Mouse (Mus musculus): ENCODE results near the gene Hist1h2bj. TPM values are rescaled to one million over a fixed set of nuclear protein-coding genes. Genes with fewer than 3 reads are reported as not detected.
"Not testable (repeated sequence)": the region's sequence is repeated elsewhere in the genome, so short reads cannot be mapped to it uniquely, and the experiment has no call there.

The Hist1h2bj gene
- polyA plus RNA-seq, 1 experiment from 2014 or later, result 4.1 TPM

- no peak overlapping the region for H3K27ac ChIP-seq (ENCODE audit: low read depth, low read length)
- no peaks in the 10 kb centered on the region for H3K36me3 ChIP-seq (ENCODE audit: control insufficient read depth, insufficient read depth)
- H3K4me2 ChIP-seq (replicated peaks; ENCODE audit: low read depth), result no peak overlapping the region
- H3K9ac ChIP-seq (ENCODE audit: low read depth, low read length), result no peak overlapping the region
- 0 out of 2 replicates have a peak, but pooled peaks cover 5% of the 10 kb centered on the region for H3K4me1 ChIP-seq (replicated peaks; ENCODE audit: control insufficient read depth, insufficient read depth, low read length)
- no peak for TF ChIP-seq CTCF (IDR thresholded peaks at IDR 0.05; ENCODE audit: low read depth)
- 56% methylated on average over 2 of the region's 2 CpGs for WGBS
- H3K4me3 ChIP-seq (ENCODE audit: low read depth, low read length), result no peak overlapping the region
- H3K27me3 ChIP-seq (replicated peaks; ENCODE audit: control insufficient read depth, insufficient read depth, low read length), result no peaks in the 10 kb centered on the region
- no peaks in the 10 kb centered on the region for H3K9me3 ChIP-seq (ENCODE audit: control insufficient read depth)
- ATAC-seq, result no peak
These were observed 5.6 kb upstream of the Hist1h2bj start for GRCm38 (mm10) chr13:22037415-22037814.

DNA sequence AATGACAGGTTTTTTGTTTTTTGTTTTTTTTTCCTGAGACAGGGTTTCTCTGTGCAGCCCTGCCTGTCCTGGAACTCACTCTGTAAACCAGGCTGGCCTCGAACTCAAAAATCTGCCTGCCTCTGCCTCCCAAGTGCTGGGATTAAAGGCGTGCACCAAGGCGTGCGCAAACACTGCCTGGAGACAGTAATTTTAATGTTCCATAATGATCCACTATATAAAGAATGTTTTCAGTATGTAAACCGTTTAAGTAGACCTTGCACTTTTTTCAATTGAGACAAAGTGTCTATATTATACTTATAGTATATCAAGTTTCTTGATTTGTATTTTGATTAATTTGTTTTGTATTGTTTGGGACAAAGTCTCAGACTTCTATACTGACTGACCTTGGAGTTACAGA is 3.6 kb upstream of the Hist1h2bj start:
- Histone ChIP-seq H3K27me3 (replicated peaks; ENCODE audit: control insufficient read depth, insufficient read depth, low read length) (no peaks in the 10 kb centered on the region), H3K36me3 (ENCODE audit: control insufficient read depth, insufficient read depth) (no peaks in the 10 kb centered on the region), H3K27ac (ENCODE audit: low read depth, low read length) (no peak overlapping the region), H3K4me3 (ENCODE audit: low read depth, low read length) (no peak overlapping the region), H3K9me3 (ENCODE audit: control insufficient read depth) (no peaks in the 10 kb centered on the region), H3K4me2 (replicated peaks; ENCODE audit: low read depth) (no peak overlapping the region), H3K4me1 (replicated peaks; ENCODE audit: control insufficient read depth, insufficient read depth, low read length) (0 out of 2 replicates have a peak, but pooled peaks cover 5% of the 10 kb centered on the region), H3K9ac (ENCODE audit: low read depth, low read length) (no peak overlapping the region)
- no peak for ATAC-seq
- TF ChIP-seq CTCF (IDR thresholded peaks at IDR 0.05; ENCODE audit: low read depth), result no peak
- WGBS, result 66% methylated on average over 5 of the region's 5 CpGs

GRCm38 (mm10) chr13:22039951-22040463 is 3.0 kb upstream of the Hist1h2bj start:
- no peak for TF ChIP-seq CTCF (IDR thresholded peaks at IDR 0.05; ENCODE audit: low read depth)
- Histone ChIP-seq H3K9ac (ENCODE audit: low read depth, low read length) (no peak overlapping the region), H3K4me3 (ENCODE audit: low read depth, low read length) (peak overlapping the region; percentile 39), H3K27ac (ENCODE audit: low read depth, low read length) (peak overlapping the region; percentile 57; the same call in 1 of the 2 replicates), H3K4me2 (replicated peaks; ENCODE audit: low read depth) (peak overlapping the region; percentile 70), H3K36me3 (ENCODE audit: control insufficient read depth, insufficient read depth) (no peaks in the 10 kb centered on the region), H3K27me3 (replicated peaks; ENCODE audit: control insufficient read depth, insufficient read depth, low read length) (no peaks in the 10 kb centered on the region), H3K9me3 (ENCODE audit: control insufficient read depth) (no peaks in the 10 kb centered on the region), H3K4me1 (replicated peaks; ENCODE audit: control insufficient read depth, insufficient read depth, low read length) (0 out of 2 replicates have a peak, but pooled peaks cover 5% of the 10 kb centered on the region)
- WGBS, result 2% methylated on average over 2 of the region's 2 CpGs
- ATAC-seq, result no peak

DNA sequence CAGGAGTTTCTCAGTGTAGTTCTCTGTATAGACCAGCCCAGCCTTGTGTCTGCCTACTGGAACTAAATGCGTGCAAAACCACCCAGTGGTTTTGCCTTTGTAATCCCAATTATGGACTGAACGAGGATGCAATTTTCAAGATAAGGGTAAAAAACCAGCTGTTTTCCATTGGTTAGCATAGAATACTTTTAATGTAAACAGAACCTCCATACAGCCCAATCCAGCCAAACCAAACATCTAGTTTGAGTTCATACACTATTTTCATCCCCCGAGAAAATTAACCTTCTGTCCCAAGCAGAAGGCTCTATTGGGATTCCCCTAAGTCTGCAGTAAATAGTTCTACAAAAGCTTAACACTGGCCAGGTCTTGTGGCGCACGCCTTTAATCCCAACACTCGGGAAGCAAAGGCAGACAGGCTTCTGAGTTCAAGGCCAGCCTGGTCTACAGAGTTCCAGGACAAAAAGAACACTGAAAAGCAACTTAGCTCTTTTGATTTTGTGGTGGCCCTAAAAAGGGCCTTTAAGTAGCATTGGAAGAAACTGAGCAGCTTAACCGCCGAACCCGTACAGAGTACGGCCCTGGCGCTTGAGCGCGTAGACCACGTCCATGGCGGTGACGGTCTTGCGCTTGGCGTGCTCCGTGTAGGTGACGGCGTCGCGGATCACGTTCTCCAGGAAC is 2.4 kb upstream of the Hist1h2bj start:
- under 1% methylated on average over 19 of the region's 24 CpGs for WGBS
- no peak; the same call in 1 of the 2 replicates for ATAC-seq
- H3K4me1 ChIP-seq (replicated peaks; ENCODE audit: control insufficient read depth, insufficient read depth, low read length), result 0 out of 2 replicates have a peak, but pooled peaks cover 5% of the 10 kb centered on the region

DNA sequence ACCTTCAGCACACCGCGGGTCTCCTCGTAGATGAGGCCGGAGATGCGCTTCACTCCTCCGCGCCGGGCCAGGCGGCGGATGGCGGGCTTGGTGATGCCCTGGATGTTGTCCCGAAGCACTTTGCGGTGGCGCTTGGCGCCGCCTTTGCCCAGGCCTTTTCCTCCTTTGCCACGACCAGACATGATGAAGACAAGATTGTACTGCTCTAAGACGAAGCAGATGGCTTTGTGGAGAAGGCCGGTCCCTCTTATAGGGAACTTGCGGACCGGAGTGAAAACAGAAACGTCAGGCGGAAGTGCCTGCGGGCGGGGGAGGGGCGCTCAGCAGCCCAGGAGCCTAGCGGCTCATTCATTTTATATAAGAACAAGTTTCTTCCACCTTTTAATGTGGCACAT is 1.9 kb upstream of the Hist1h2bj start, which contains the start of gene Hist1h4i:
Gene Hist1h4i, minus strand, starts transcription at position 221 of the 395 bp plus-strand sequence.
- H3K27me3 ChIP-seq (replicated peaks; ENCODE audit: control insufficient read depth, insufficient read depth, low read length); H3K4me1 ChIP-seq (replicated peaks; ENCODE audit: control insufficient read depth, insufficient read depth, low read length); H3K36me3 ChIP-seq (ENCODE audit: control insufficient read depth, insufficient read depth); H3K9me3 ChIP-seq (ENCODE audit: control insufficient read depth): not testable (repeated sequence)
- WGBS, result under 1% methylated on average over 24 of the region's 27 CpGs
- peak; percentile 65 for ATAC-seq
- H3K9ac ChIP-seq (ENCODE audit: low read depth, low read length), result 0 out of 2 replicates have a peak within 1 kb of the TSS, but pooled peaks have one; percentile 22
- H3K27ac ChIP-seq (ENCODE audit: low read depth, low read length), result peak within 1 kb of the TSS; percentile 81
- H3K4me2 ChIP-seq (replicated peaks; ENCODE audit: low read depth), result peak within 1 kb of the TSS; percentile 70
- peak within 1 kb of the TSS; percentile 39 for H3K4me3 ChIP-seq (ENCODE audit: low read depth, low read length)

More for the DNA sequence above, 2.4 kb upstream of the Hist1h2bj start:
- peak overlapping the region; percentile 70 for H3K4me2 ChIP-seq (replicated peaks; ENCODE audit: low read depth)
- peak overlapping the region; percentile 57 for H3K27ac ChIP-seq (ENCODE audit: low read depth, low read length)
- no peaks in the 10 kb centered on the region for H3K27me3 ChIP-seq (replicated peaks; ENCODE audit: control insufficient read depth, insufficient read depth, low read length)
- no peaks in the 10 kb centered on the region for H3K9me3 ChIP-seq (ENCODE audit: control insufficient read depth)
- 0 out of 2 replicates have a peak overlapping the region, but pooled peaks have one; percentile 22 for H3K9ac ChIP-seq (ENCODE audit: low read depth, low read length)
- TF ChIP-seq CTCF (IDR thresholded peaks at IDR 0.05; ENCODE audit: low read depth), result no peak
- peak overlapping the region; percentile 39 for H3K4me3 ChIP-seq (ENCODE audit: low read depth, low read length)
- no peaks in the 10 kb centered on the region for H3K36me3 ChIP-seq (ENCODE audit: control insufficient read depth, insufficient read depth)

DNA sequence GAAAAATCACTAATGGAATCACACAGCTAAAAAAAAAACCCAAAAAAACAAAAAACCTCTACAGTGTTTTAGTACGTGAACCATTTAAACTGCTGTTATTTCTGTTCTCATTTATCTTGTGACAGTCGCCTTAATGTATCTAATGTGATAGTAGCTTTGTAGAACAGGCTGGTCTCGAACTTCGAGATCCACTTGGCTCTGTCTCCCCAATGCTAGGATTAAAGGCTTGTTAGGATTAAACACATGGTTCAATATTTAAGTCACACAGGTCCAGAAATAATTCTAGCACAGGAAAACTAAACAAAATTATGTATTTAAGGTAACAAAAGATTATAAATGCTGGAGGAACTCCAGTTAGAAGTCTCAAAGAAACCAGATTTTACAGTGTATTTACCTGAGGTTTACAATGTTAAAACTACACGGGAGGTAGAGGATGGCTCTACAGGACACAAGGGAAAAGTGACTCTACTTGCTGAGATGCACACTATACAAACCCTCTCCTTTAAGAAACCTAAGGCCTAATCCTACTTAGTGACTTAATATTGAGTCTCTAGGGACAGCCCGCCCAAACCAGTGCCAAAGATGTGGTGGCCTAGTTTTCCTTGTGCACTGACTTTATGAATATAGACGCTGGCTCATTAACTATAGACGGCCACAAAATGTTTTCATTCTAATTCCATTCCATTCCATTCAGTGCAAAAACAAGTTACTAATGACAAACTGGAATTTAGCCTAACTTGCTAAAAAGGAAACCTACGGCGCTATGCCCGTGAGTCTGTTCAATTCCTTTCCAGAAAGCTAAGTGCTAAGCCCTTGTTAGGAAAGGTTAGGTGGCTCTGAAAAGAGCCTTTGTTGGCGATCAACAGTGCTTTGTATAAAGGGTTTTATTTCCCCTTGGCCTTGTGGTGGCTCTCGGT is 1.1 kb upstream of the Hist1h2bj start:
- peak overlapping the region; percentile 70 for H3K4me2 ChIP-seq (replicated peaks; ENCODE audit: low read depth)
- H3K9me3 ChIP-seq (ENCODE audit: control insufficient read depth), result no peaks in the 10 kb centered on the region
- no peaks in the 10 kb centered on the region for H3K27me3 ChIP-seq (replicated peaks; ENCODE audit: control insufficient read depth, insufficient read depth, low read length)
- TF ChIP-seq CTCF (IDR thresholded peaks at IDR 0.05; ENCODE audit: low read depth), result no peak
- peak overlapping the region; percentile 26 for H3K4me3 ChIP-seq (ENCODE audit: low read depth, low read length)
- no peak for ATAC-seq
- 3% methylated on average over 13 of the region's 13 CpGs for WGBS
- H3K9ac ChIP-seq (ENCODE audit: low read depth, low read length), result no peak overlapping the region
- H3K36me3 ChIP-seq (ENCODE audit: control insufficient read depth, insufficient read depth), result no peaks in the 10 kb centered on the region
- peak overlapping the region; percentile 81 for H3K27ac ChIP-seq (ENCODE audit: low read depth, low read length)
- H3K4me1 ChIP-seq (replicated peaks; ENCODE audit: control insufficient read depth, insufficient read depth, low read length), result 0 out of 2 replicates have a peak, but pooled peaks cover 5% of the 10 kb centered on the region

Data from intestine, postnatal 0 days (tissue).